Mouse (Mus musculus) kidney, postnatal 0 days (tissue): ENCODE results near the gene Dgat2. TPM values are rescaled to one million over a fixed set of nuclear protein-coding genes. Genes with fewer than 3 reads are reported as not detected.
A peak's percentile ranks its signal among the peaks of the same experiment; 100 is the strongest.

Experiments used
- ATAC-seq: fragments of 200-750 bp; cut with Nextera tagmentation; replicated peaks from 2 replicates; pipeline ENCODE4 v1.8.0; 2017; ENCODE audit warnings: low read depth, moderate number of reproducible peaks, moderate TSS enrichment, moderate library complexity; ENCODE audit not compliant: low FRiP score
- DNase-seq: peaks from one replicate; pipeline ENCODE4 v3.0.0-alpha.2; 2016; ENCODE audit warnings: low spot score
- H3K27ac ChIP-seq: fragments of 300-500 bp; sonication (generic); 2 replicates; pipeline ENCODE4 v1.5.1; 2014; ENCODE audit warnings: mild to moderate bottlenecking
- H3K27me3 ChIP-seq: fragments of 300-500 bp; sonication (generic); 2 replicates; pipeline ENCODE4 v1.6.1; 2014; ENCODE audit warnings: low read length, mixed read lengths; ENCODE audit not compliant: insufficient read depth
- H3K36me3 ChIP-seq: fragments of 300-500 bp; sonication (generic); 2 replicates; pipeline ENCODE4 v1.6.1; 2014; ENCODE audit warnings: low read length, mixed read lengths; ENCODE audit not compliant: insufficient read depth
- H3K4me1 ChIP-seq: fragments of 300-500 bp; sonication (generic); replicated peaks from 2 replicates; pipeline ENCODE4 v1.6.1; 2014; ENCODE audit warnings: antibody characterized with exemption, low read length, mixed read lengths; ENCODE audit not compliant: insufficient read depth
- H3K4me2 ChIP-seq: fragments of 300-500 bp; sonication (generic); 2 replicates; pipeline ENCODE4 v1.6.1; 2014; ENCODE audit warnings: mild to moderate bottlenecking, low read length, moderate library complexity, mixed read lengths
- H3K4me3 ChIP-seq: fragments of 300-500 bp; sonication (generic); replicated peaks from 2 replicates; pipeline ENCODE4 v1.5.1; 2014; ENCODE audit warnings: low read depth, low read length
- H3K9ac ChIP-seq: fragments of 300-500 bp; sonication (generic); 2 replicates; pipeline ENCODE4 v1.6.1; 2014; ENCODE audit warnings: low read depth, low read length
- H3K9me3 ChIP-seq: fragments of 300-500 bp; sonication (generic); replicated peaks from 2 replicates; pipeline ENCODE4 v1.6.1; 2016; ENCODE audit warnings: low read length, inconsistent platforms, mixed read lengths
- CTCF ChIP-seq: IDR thresholded peaks from 2 replicates; pipeline ENCODE4 v1.5.1; 2016; ENCODE audit warnings: antibody characterized with exemption, low read depth, mild to moderate bottlenecking, moderate library complexity
- WGBS: fragments of 180-500 bp; shearing (Covaris S2); extraction: QIAGEN DNeasy Blood & Tissue Kit; methylation state at CpG from one replicate; pipeline ENCODE4 v1.1.7; 2014; 5-methylcytosine and 5-hydroxymethylcytosine counted together
- polyA plus RNA-seq: library from polyadenylated mRNA; unstranded; fragments of >200 nt; fragmentation: Nextera tagmentation; extraction: Ambion mirVana; gene quantifications from 2 replicates; pipeline ENCODE4 v1.2.1, GENCODE M21; 2015

Gene Dgat2
- polyA plus RNA-seq, 1 experiment from 2014 or later: 53.1 TPM

GRCm38 (mm10) chr7:99162462-99162861, 20.1 kb downstream of the Dgat2 start:
- 0 out of 2 replicates have a peak, but pooled peaks have one; percentile 3 for TF ChIP-seq CTCF
- H3K9ac ChIP-seq: no peak overlapping the region
- H3K27ac ChIP-seq: no peak overlapping the region; the same call in 1 of the 2 replicates
- H3K27me3 ChIP-seq: no peaks in the 10 kb centered on the region
- H3K9me3 ChIP-seq: no peaks in the 10 kb centered on the region
- WGBS: 88% methylated on average over 7 of the region's 7 CpGs
- H3K4me3 ChIP-seq: no peak overlapping the region
- peaks cover 9% of the 10 kb centered on the region; the same call in 1 of the 2 replicates for H3K4me1 ChIP-seq
- DNase-seq (no peak), ATAC-seq (no peak)
- no peak overlapping the region for H3K4me2 ChIP-seq
- no peaks in the 10 kb centered on the region for H3K36me3 ChIP-seq

DNA sequence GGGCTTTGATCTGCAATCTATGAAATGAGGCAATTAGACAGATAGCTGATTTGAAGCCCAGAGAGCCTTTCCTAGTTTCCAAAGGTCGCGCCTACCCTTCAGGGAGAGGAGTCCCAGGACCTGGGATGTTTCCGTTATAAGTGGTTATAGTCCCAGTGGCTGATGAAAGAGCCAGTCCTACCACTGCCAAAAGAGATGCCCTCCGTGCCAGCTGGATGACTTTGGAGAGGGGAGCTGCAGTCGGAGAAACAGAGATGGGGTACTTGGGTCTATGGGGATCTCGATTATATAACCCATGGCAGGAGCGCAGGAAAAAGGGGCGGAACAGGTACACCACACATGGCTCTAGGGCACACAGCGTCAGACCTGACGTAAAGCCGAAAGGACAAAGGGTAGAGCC, 20.6 kb downstream of the Dgat2 start:
- H3K4me1 ChIP-seq: peaks cover 9% of the 10 kb centered on the region; the same call in 1 of the 2 replicates
- no peak for DNase-seq
- H3K36me3 ChIP-seq: no peaks in the 10 kb centered on the region
- H3K9ac ChIP-seq: no peak overlapping the region
- no peak for ATAC-seq
- 82% methylated on average over 11 of the region's 11 CpGs for WGBS
- H3K4me2 ChIP-seq: no peak overlapping the region
- H3K4me3 ChIP-seq: no peak overlapping the region
- peak overlapping the region; percentile 43 for H3K27ac ChIP-seq
- TF ChIP-seq CTCF: no peak
- no peaks in the 10 kb centered on the region for H3K27me3 ChIP-seq
- no peaks in the 10 kb centered on the region for H3K9me3 ChIP-seq

DNA sequence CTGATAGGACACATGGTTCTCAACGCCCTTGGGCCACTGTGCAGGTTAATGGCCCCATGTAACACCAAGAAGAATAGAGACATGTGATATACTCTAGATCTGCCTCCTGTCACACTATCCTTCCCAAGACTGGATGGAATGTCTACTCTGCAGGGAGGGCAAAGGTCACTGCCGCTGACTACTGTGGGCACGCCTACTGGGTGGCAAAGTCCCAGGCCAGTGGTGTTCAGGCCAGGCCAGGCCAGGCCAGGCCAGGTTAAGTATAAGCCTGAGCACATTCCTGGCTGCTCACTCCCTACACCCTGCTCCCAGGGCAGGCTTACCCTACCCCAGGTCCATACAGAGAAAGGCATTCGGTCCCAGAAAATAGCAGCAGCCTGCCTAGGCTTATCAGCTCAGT, 21.0 kb downstream of the Dgat2 start:
- no peak overlapping the region for H3K4me2 ChIP-seq
- no peak overlapping the region for H3K9ac ChIP-seq
- H3K36me3 ChIP-seq: no peaks in the 10 kb centered on the region
- no peak overlapping the region for H3K4me3 ChIP-seq
- peak; percentile 93 for ATAC-seq
- no peaks in the 10 kb centered on the region for H3K9me3 ChIP-seq
- TF ChIP-seq CTCF: no peak
- 0 out of 2 replicates have a peak, but pooled peaks cover 9% of the 10 kb centered on the region for H3K4me1 ChIP-seq
- WGBS: 33% methylated on average over 4 of the region's 4 CpGs
- H3K27me3 ChIP-seq: no peaks in the 10 kb centered on the region
- H3K27ac ChIP-seq: peak overlapping the region; percentile 43
- DNase-seq: peak; percentile 80

DNA sequence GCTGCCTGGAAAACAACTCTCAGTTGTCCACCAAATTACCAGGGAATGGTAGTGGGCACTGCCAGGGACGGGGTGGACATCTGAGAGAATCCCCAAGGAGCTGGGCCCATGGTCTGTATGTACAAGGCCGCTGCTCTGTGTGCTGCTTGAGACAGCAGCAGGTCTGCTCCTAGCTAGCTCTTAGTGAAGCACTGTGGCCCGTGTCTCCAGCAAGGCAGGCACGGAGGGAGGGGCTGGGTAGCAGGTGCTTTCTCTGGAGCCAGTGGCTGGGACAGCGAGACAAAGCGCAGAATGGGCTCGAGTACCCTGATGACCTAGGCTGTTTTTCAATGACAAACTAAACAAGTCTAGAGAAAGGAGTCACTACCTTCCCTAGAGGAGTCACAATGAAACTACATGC, 21.5 kb downstream of the Dgat2 start:
- no peak overlapping the region for H3K4me3 ChIP-seq

GRCm38 (mm10) chr7:99159446-99159845, 23.1 kb downstream of the Dgat2 start:
- 88% methylated on average over 2 of the region's 2 CpGs for WGBS
- Histone ChIP-seq H3K9me3 (no peaks in the 10 kb centered on the region), H3K4me3 (no peak overlapping the region), H3K4me2 (no peak overlapping the region), H3K9ac (no peak overlapping the region), H3K4me1 (peaks cover 19% of the 10 kb centered on the region), H3K36me3 (no peaks in the 10 kb centered on the region), H3K27me3 (no peaks in the 10 kb centered on the region), H3K27ac (no peak overlapping the region)
- no peak for DNase-seq
- no peak for ATAC-seq
- no peak for TF ChIP-seq CTCF

More for the DNA sequence above, 21.5 kb downstream of the Dgat2 start:
- ATAC-seq: no peak; the same call in 1 of the 2 replicates
- Histone ChIP-seq H3K27ac (peak overlapping the region; percentile 57; the same call in 1 of the 2 replicates), H3K27me3 (no peaks in the 10 kb centered on the region), H3K9ac (no peak overlapping the region), H3K36me3 (no peaks in the 10 kb centered on the region), H3K4me1 (peaks cover 11% of the 10 kb centered on the region), H3K4me2 (no peak overlapping the region), H3K9me3 (no peaks in the 10 kb centered on the region)
- DNase-seq: no peak
- no peak for TF ChIP-seq CTCF
- 79% methylated on average over 7 of the region's 7 CpGs for WGBS

GRCm38 (mm10) chr7:99158904-99159303, 23.6 kb downstream of the Dgat2 start:
- H3K27me3 ChIP-seq: no peaks in the 10 kb centered on the region
- no peak for TF ChIP-seq CTCF
- 80% methylated on average over 5 of the region's 5 CpGs for WGBS

GRCm38 (mm10) chr7:99158011-99158410, 24.5 kb downstream of the Dgat2 start:
- no peak overlapping the region for H3K4me2 ChIP-seq
- no peak overlapping the region for H3K9ac ChIP-seq
- no peaks in the 10 kb centered on the region for H3K27me3 ChIP-seq
- no peak for DNase-seq
- no peak for TF ChIP-seq CTCF
- ATAC-seq: no peak
- no peaks in the 10 kb centered on the region for H3K36me3 ChIP-seq
- no peaks in the 10 kb centered on the region for H3K9me3 ChIP-seq
- H3K4me1 ChIP-seq: peaks cover 19% of the 10 kb centered on the region
- H3K4me3 ChIP-seq: no peak overlapping the region
- H3K27ac ChIP-seq: no peak overlapping the region
- WGBS: 82% methylated on average over 8 of the region's 8 CpGs

More at GRCm38 (mm10) chr7:99158904-99159303, 23.6 kb downstream of the Dgat2 start:
- no peak for DNase-seq
- Histone ChIP-seq H3K4me1 (peaks cover 19% of the 10 kb centered on the region), H3K27ac (no peak overlapping the region), H3K36me3 (no peaks in the 10 kb centered on the region), H3K4me3 (no peak overlapping the region), H3K9me3 (no peaks in the 10 kb centered on the region), H3K4me2 (no peak overlapping the region), H3K9ac (no peak overlapping the region)
- ATAC-seq: no peak
